ENCODE assay signal across 8 mouse cellular contexts in genomic region chr7:30532931-30533330, GRCm38 (mm10). TPM values are rescaled to one million over a fixed set of nuclear protein-coding genes. Genes with fewer than 3 reads are reported as not detected.
DNase-seq lines count a peak whose midpoint lies in the region; ATAC-seq and TF ChIP-seq lines count a peak whose summit lies in the region.

No protein-coding gene starts in this region.

- intact Hi-C loops in gastrocnemius, adult 2 months (cut with DNase I) = no loop called here

- H3K4me2 ChIP-seq in lung, embryonic 15.5 days = peak overlapping the region; percentile 94
- H3K4me2 ChIP-seq in forebrain, embryonic 11.5 days (ENCODE audit: low read depth, low read length, severe bottlenecking) = peak overlapping the region; percentile 92
- peak overlapping the region; percentile 19; the same call in 1 of the 2 replicates for H3K4me2 ChIP-seq in intestine, embryonic 16.5 days (ENCODE audit: low read depth, low read length)
- peak overlapping the region; percentile 68 for H3K4me2 ChIP-seq in midbrain, postnatal 0 days (ENCODE audit: low read depth, low read length, poor library complexity, severe bottlenecking)

- H3K9ac ChIP-seq in lung, embryonic 15.5 days = peak overlapping the region; percentile 29
- peak overlapping the region; percentile 89; the same call in 1 of the 2 replicates for H3K9ac ChIP-seq in forebrain, embryonic 11.5 days (ENCODE audit: low read length)
- H3K9ac ChIP-seq in intestine, embryonic 16.5 days (ENCODE audit: low read depth, low read length) = peak overlapping the region; percentile 40; the same call in 1 of the 2 replicates
- peak overlapping the region; percentile 44; the same call in 1 of the 2 replicates for H3K9ac ChIP-seq in midbrain, postnatal 0 days (replicated peaks; ENCODE audit: low read length, poor library complexity, severe bottlenecking)

- WGBS in lung, embryonic 15.5 days = 24% methylated on average over 8 of the region's 8 CpGs
- 8% methylated on average over 8 of the region's 8 CpGs for WGBS in forebrain, embryonic 11.5 days
- WGBS in intestine, embryonic 16.5 days = 40% methylated on average over 8 of the region's 8 CpGs
- WGBS in midbrain, postnatal 0 days = 5% methylated on average over 8 of the region's 8 CpGs

- no peak for TF ChIP-seq CTCF in midbrain, postnatal 0 days (IDR thresholded peaks at IDR 0.05)
- no peak for TF ChIP-seq CTCF in gastrocnemius, adult 2 months (IDR thresholded peaks at IDR 0.05)

- H3K9me3 ChIP-seq in lung, embryonic 15.5 days = no peaks in the 10 kb centered on the region
- H3K9me3 ChIP-seq in forebrain, embryonic 11.5 days (ENCODE audit: control insufficient read depth, low read length) = no peaks in the 10 kb centered on the region
- H3K9me3 ChIP-seq in intestine, embryonic 16.5 days (ENCODE audit: control insufficient read depth, low read length) = no peaks in the 10 kb centered on the region
- H3K9me3 ChIP-seq in midbrain, postnatal 0 days (ENCODE audit: low read length) = no peaks in the 10 kb centered on the region

- no peak for DNase-seq in lung, postnatal 4 days
- no peak for DNase-seq in forebrain, embryonic 11.5 days (ENCODE audit: low spot score)
- DNase-seq in midbrain, postnatal 0 days (ENCODE audit: low spot score) = peak; percentile 74
- DNase-seq in gastrocnemius, adult 2 months = no peak

- no peak overlapping the region for H3K4me3 ChIP-seq in lung, embryonic 15.5 days
- H3K4me3 ChIP-seq in forebrain, embryonic 11.5 days (ENCODE audit: low read depth, low read length) = peak overlapping the region; percentile 74
- no peak overlapping the region for H3K4me3 ChIP-seq in intestine, embryonic 16.5 days (ENCODE audit: low read length)
- peak overlapping the region; percentile 81; the same call in 1 of the 2 replicates for H3K4me3 ChIP-seq in midbrain, postnatal 0 days (ENCODE audit: low read depth, low read length)
- H3K4me3 ChIP-seq in gastrocnemius, adult 2 months = no peak overlapping the region

- peaks cover 39% of the 10 kb centered on the region for H3K36me3 ChIP-seq in lung, embryonic 15.5 days
- H3K36me3 ChIP-seq in forebrain, embryonic 11.5 days (ENCODE audit: control insufficient read depth, insufficient read depth, low read length) = peaks cover 23% of the 10 kb centered on the region
- peaks cover 10% of the 10 kb centered on the region; the same call in 1 of the 2 replicates for H3K36me3 ChIP-seq in intestine, embryonic 16.5 days (ENCODE audit: control insufficient read depth, insufficient read depth, low read length)
- H3K36me3 ChIP-seq in midbrain, postnatal 0 days (ENCODE audit: insufficient read depth, low read length) = peaks cover 41% of the 10 kb centered on the region

- ATAC-seq in lung, embryonic 15.5 days (ENCODE audit: borderline replicate concordance, extremely low read depth, low FRiP score, low TSS enrichment) = no peak
- no peak for ATAC-seq in forebrain, embryonic 11.5 days (replicated peaks; ENCODE audit: low FRiP score)
- no peak for ATAC-seq in intestine, embryonic 16.5 days
- ATAC-seq in midbrain, postnatal 0 days (ENCODE audit: low FRiP score) = no peak
- ATAC-seq in frontal cortex, adult (ENCODE audit: low TSS enrichment) = no peak
- no peak for ATAC-seq in cerebellum, adult (ENCODE audit: insufficient number of reproducible peaks, low FRiP score, low TSS enrichment)

- no peak overlapping the region for H3K27ac ChIP-seq in lung, embryonic 15.5 days
- H3K27ac ChIP-seq in forebrain, embryonic 11.5 days (ENCODE audit: low read depth, low read length) = no peak overlapping the region
- H3K27ac ChIP-seq in intestine, embryonic 16.5 days (ENCODE audit: low read length) = no peak overlapping the region; the same call in 1 of the 2 replicates
- H3K27ac ChIP-seq in midbrain, postnatal 0 days (ENCODE audit: low read depth, low read length) = no peak overlapping the region
- no peak overlapping the region for H3K27ac ChIP-seq in gastrocnemius, adult 2 months

- H3K4me1 ChIP-seq in lung, embryonic 15.5 days = peaks cover 31% of the 10 kb centered on the region
- peaks cover 16% of the 10 kb centered on the region for H3K4me1 ChIP-seq in forebrain, embryonic 11.5 days (replicated peaks; ENCODE audit: control insufficient read depth, insufficient read depth, low read length)
- peaks cover 27% of the 10 kb centered on the region for H3K4me1 ChIP-seq in intestine, embryonic 16.5 days (ENCODE audit: control insufficient read depth, insufficient read depth, low read length)
- peaks cover 14% of the 10 kb centered on the region for H3K4me1 ChIP-seq in midbrain, postnatal 0 days (ENCODE audit: insufficient read depth, low read length)

- H3K27me3 ChIP-seq in lung, embryonic 15.5 days = no peaks in the 10 kb centered on the region
- H3K27me3 ChIP-seq in forebrain, embryonic 11.5 days (ENCODE audit: control insufficient read depth, insufficient read depth, low read length) = no peaks in the 10 kb centered on the region
- no peaks in the 10 kb centered on the region for H3K27me3 ChIP-seq in intestine, embryonic 16.5 days (replicated peaks; ENCODE audit: control insufficient read depth, insufficient read depth, low read length)
- no peaks in the 10 kb centered on the region for H3K27me3 ChIP-seq in midbrain, postnatal 0 days (ENCODE audit: insufficient read depth, low read length)

RNA-seq across cellular contexts. Expression of gene Arhgap33, which starts 1.9 kb away (rescaled TPM):
- 7.7 and 9.3 TPM in 2 replicates for polyA plus RNA-seq in lung, embryonic 15.5 days (2015; fragmentation: Nextera tagmentation; extraction: Ambion mirVana)
- 66.0 and 72.7 TPM in 2 replicates for polyA plus RNA-seq in forebrain, embryonic 11.5 days (2014; fragmentation: Nextera tagmentation; extraction: Ambion mirVana)
- polyA plus RNA-seq in intestine, embryonic 16.5 days (2015; fragmentation: Nextera tagmentation; extraction: Ambion mirVana) = 5.6 and 6.4 TPM in 2 replicates
- total RNA-seq in midbrain, postnatal 0 days (2014; rRNA removed) = 67.0 and 68.2 TPM in 2 replicates
- 113 TPM in 2 replicates for polyA plus RNA-seq in midbrain, postnatal 0 days (2015; fragmentation: Nextera tagmentation; extraction: Ambion mirVana)
- under 1 TPM; 0.31 to 0.47 TPM for total RNA-seq in gastrocnemius, adult 2 months (2021)

RNA-seq across cellular contexts. Expression of gene Hspb6, which starts 19.0 kb away (rescaled TPM):
- polyA plus RNA-seq in lung, embryonic 15.5 days (2015; fragmentation: Nextera tagmentation; extraction: Ambion mirVana) = 32.1 and 33.6 TPM in 2 replicates
- polyA plus RNA-seq in forebrain, embryonic 11.5 days (2014; fragmentation: Nextera tagmentation; extraction: Ambion mirVana) = 5.5 and 7.4 TPM in 2 replicates
- 48.4 and 53.8 TPM in 2 replicates for polyA plus RNA-seq in intestine, embryonic 16.5 days (2015; fragmentation: Nextera tagmentation; extraction: Ambion mirVana)
- total RNA-seq in midbrain, postnatal 0 days (2014; rRNA removed) = 5.9 and 6.2 TPM in 2 replicates
- 13.4 and 13.5 TPM in 2 replicates for polyA plus RNA-seq in midbrain, postnatal 0 days (2015; fragmentation: Nextera tagmentation; extraction: Ambion mirVana)
- total RNA-seq in gastrocnemius, adult 2 months (2021) = 1,000 to 10,000 TPM in 1 of 2 experiments, 100 to 1,000 TPM in 1; 867 to 2,532 TPM

RNA-seq across cellular contexts. Expression of gene Proser3, which starts 19.2 kb away (rescaled TPM):
- polyA plus RNA-seq in lung, embryonic 15.5 days (2015; fragmentation: Nextera tagmentation; extraction: Ambion mirVana) = 13.2 and 18.3 TPM in 2 replicates
- 20.0 and 23.6 TPM in 2 replicates for polyA plus RNA-seq in forebrain, embryonic 11.5 days (2014; fragmentation: Nextera tagmentation; extraction: Ambion mirVana)
- polyA plus RNA-seq in intestine, embryonic 16.5 days (2015; fragmentation: Nextera tagmentation; extraction: Ambion mirVana) = 6.3 and 7.6 TPM in 2 replicates
- 15.2 and 23.3 TPM in 2 replicates for total RNA-seq in midbrain, postnatal 0 days (2014; rRNA removed)
- polyA plus RNA-seq in midbrain, postnatal 0 days (2015; fragmentation: Nextera tagmentation; extraction: Ambion mirVana) = 3.3 and 3.4 TPM in 2 replicates
- 1 to 10 TPM; 5.5 to 7.3 TPM for total RNA-seq in gastrocnemius, adult 2 months (2021)

RNA-seq across cellular contexts. Expression of gene Lin37, which starts 26.7 kb away (rescaled TPM):
- 36.0 and 38.8 TPM in 2 replicates for polyA plus RNA-seq in lung, embryonic 15.5 days (2015; fragmentation: Nextera tagmentation; extraction: Ambion mirVana)
- polyA plus RNA-seq in forebrain, embryonic 11.5 days (2014; fragmentation: Nextera tagmentation; extraction: Ambion mirVana) = 45.7 and 50.2 TPM in 2 replicates
- 44.5 and 50.0 TPM in 2 replicates for polyA plus RNA-seq in intestine, embryonic 16.5 days (2015; fragmentation: Nextera tagmentation; extraction: Ambion mirVana)
- 15.7 and 32.0 TPM in 2 replicates for total RNA-seq in midbrain, postnatal 0 days (2014; rRNA removed)
- polyA plus RNA-seq in midbrain, postnatal 0 days (2015; fragmentation: Nextera tagmentation; extraction: Ambion mirVana) = 53.5 and 54.1 TPM in 2 replicates
- 10 to 100 TPM in 1 of 2 experiments, 1 to 10 TPM in 1; 9.2 to 10.5 TPM for total RNA-seq in gastrocnemius, adult 2 months (2021)

RNA-seq across cellular contexts. Expression of gene U2af1l4, which starts 30.2 kb away (rescaled TPM):
- 99.0 TPM in 2 replicates for polyA plus RNA-seq in lung, embryonic 15.5 days (2015; fragmentation: Nextera tagmentation; extraction: Ambion mirVana)
- polyA plus RNA-seq in forebrain, embryonic 11.5 days (2014; fragmentation: Nextera tagmentation; extraction: Ambion mirVana) = 89.2 and 97.5 TPM in 2 replicates
- polyA plus RNA-seq in intestine, embryonic 16.5 days (2015; fragmentation: Nextera tagmentation; extraction: Ambion mirVana) = 71.2 and 73.8 TPM in 2 replicates
- 54.7 and 64.2 TPM in 2 replicates for total RNA-seq in midbrain, postnatal 0 days (2014; rRNA removed)
- polyA plus RNA-seq in midbrain, postnatal 0 days (2015; fragmentation: Nextera tagmentation; extraction: Ambion mirVana) = 96.4 and 97.0 TPM in 2 replicates
- 10 to 100 TPM; 53.8 to 62.5 TPM for total RNA-seq in gastrocnemius, adult 2 months (2021)

Comparison
In these comparisons a context has a peak if more than half of its experiments do, and no peak if none do; other contexts are left out.
1. H3K4me2 ChIP-seq: peak in every context shown above with its lines; median percentile 94 in lung, embryonic 15.5 days; 92 in forebrain, embryonic 11.5 days; 68 in midbrain, postnatal 0 days; 19 in intestine, embryonic 16.5 days.
2. H3K4me3 ChIP-seq: peak in forebrain, embryonic 11.5 days (single experiment) and midbrain, postnatal 0 days (single experiment); none in lung, embryonic 15.5 days (single experiment), intestine, embryonic 16.5 days (single experiment) and gastrocnemius, adult 2 months (single experiment).
3. H3K9ac ChIP-seq: peak in every context shown above with its lines; median percentile 89 in forebrain, embryonic 11.5 days; 44 in midbrain, postnatal 0 days; 40 in intestine, embryonic 16.5 days; 29 in lung, embryonic 15.5 days.